Mouse (Mus musculus) ES-Bruce4 (cell line): ENCODE measurements around the gene Vmn1r23.
"Not testable (repeated sequence)": the region's sequence is repeated elsewhere in the genome, so short reads cannot be mapped to it uniquely, and the experiment has no call there.

ENCODE experiments used
- CTCF ChIP-seq: IDR thresholded peaks from one replicate; pipeline ENCODE4 v1.8.1; 2011; ENCODE audit warnings: low read depth, low read length
- EP300 ChIP-seq: IDR thresholded peaks from 2 replicates; pipeline ENCODE4 v1.6.1; 2011; ENCODE audit warnings: low read depth, low read length; ENCODE audit not compliant: insufficient read depth
- POLR2A ChIP-seq: IDR thresholded peaks from one replicate; pipeline ENCODE4 v1.8.1; 2011; ENCODE audit warnings: low read length; ENCODE audit not compliant: insufficient read depth

GRCm38 (mm10) chr6:57961403-57961802 is 34.8 kb upstream of the Vmn1r23 start, which contains the start of gene Vmn1r24:
- not testable (repeated sequence) for TF ChIP-seq POLR2A, CTCF, EP300
